Mouse (Mus musculus): ENCODE data around the gene Slc25a36.

- TF ChIP-seq CTCF (IDR thresholded peaks at IDR 0.05; ENCODE audit: insufficient read depth, low read length), result no peak
- no peak for TF ChIP-seq POLR2A (IDR thresholded peaks at IDR 0.05; ENCODE audit: borderline replicate concordance, extremely low read depth, low read depth, low read length)
Measured at GRCm38 (mm10) chr9:97103376-97104061, 7.4 kb downstream of the Slc25a36 start.
